Mouse (Mus musculus): ENCODE data around the gene Cobl. TPM values are rescaled to one million over a fixed set of nuclear protein-coding genes. Genes with fewer than 3 reads are reported as not detected.

Cobl gene
- not detected for polyA plus RNA-seq (2017; shearing (Covaris generic))

DNA sequence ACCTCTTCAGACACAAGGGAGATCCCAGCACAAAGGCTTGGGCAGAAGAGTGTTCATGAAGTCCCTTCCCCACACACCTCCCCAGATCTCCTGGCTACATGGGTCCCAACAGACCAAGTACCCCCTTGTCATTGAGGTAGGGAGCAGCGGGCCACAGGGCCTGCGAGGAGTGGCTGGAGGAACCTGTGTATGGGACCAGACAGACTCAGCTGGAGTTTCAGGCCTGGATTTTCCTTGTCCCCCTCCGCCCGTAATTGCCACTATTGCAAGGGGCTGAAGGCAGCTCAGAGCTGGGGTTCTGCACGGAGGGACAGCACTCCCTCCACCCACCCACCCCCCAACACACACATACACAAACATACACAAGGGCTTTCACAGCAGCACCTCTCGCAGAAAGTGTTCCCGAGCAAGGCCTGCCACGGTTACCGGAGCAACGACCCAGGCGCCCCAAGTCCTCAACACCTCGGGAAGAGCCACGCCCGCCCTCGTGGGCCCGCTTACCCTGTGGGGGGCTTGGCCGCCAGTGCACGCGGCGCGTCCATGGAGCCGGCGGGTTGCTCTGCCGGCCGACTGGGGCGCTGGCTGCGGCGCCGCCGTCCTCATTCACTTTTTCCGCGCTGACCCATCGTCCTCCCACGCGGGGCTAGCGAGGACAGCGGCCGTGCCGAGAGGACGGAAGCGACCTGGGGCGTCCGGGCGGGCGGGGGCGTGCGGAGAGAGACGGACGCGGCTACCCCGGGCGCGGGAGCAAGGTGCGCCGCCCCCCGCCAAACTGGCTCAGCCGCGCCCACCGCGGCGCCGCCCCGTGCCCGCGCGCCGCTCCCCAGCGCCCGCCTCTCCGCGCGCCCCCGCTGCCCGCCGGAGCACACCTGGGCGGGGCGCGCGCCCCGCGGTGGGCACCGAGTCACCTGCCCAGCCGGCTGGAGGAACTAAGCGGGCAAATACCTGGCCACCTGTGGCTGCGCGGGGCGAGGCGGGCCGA lies at the start of gene Cobl:
Gene Cobl (minus strand): TSS at position 780 of the 982 bp plus-strand sequence.
- no peak for ATAC-seq

GRCm38 (mm10) chr11:12513796-12514195 lies 49.0 kb upstream of the Cobl start:
- no peak for ATAC-seq

DNA sequence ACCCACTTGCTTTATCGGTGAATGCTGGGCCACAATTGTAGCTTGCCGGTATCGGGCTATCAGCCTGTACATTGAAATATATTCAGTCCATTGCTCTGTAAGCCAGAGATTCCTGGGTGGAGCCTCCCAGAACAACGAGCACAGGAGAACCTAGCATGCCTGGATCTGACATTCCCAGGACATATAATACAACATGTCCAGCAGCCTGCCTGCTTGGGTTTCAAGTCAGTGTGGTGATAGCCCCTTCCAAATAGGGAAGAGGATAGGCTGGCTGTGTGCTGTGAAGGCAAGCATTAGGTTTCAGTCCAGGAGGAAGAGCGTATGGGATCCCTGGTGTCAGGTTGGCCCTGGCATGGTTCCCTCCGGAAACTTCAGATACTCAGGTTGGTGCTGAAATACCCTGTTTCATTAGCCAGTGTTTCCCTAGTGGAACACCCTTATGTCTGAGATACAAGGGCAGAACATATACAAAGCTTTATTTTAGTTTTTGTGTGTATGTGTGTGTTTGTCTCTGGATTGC lies 41.7 kb upstream of the Cobl start:
- ATAC-seq, result no peak

DNA sequence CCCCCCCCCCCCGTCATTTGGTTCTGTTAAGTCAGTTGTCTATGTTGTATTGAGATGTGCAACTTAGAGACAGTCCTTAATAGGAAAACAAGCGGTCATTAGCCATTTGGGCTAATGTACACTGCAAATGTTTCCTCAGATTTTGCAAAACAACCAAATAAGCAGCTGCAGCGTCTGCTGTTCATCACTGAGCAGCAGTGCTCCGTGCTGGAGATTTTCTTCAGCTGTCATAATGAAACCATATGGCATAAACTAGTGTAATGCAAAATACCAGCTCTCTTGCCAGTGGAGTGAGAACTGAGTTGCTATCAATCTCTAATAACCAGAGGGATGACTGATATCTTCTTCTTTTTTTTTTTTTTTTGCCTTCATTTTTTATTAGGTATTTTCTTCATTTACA lies 39.0 kb upstream of the Cobl start:
- ATAC-seq, result no peak

GRCm38 (mm10) chr11:12501721-12502120 lies 37.0 kb upstream of the Cobl start:
- ATAC-seq, result no peak

DNA sequence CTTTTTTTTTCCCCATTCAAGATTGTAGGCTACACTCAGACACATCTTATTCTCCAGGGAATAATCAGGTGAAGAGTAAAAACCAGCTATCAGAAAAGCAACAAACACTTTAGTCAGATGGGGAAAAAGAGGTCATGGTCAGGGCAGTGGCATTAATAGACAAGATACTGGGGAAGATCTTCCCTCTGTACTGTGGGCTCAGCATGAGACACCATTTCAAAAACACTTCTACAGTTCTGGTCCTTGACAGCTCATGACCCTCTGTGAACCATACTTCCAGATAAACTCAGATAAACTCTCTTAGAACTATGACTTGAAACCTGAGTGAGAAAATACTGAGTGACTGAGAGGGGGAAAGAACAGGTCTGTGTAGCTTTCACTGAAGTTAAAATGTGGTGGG lies 29.0 kb upstream of the Cobl start:
- no peak for ATAC-seq

DNA sequence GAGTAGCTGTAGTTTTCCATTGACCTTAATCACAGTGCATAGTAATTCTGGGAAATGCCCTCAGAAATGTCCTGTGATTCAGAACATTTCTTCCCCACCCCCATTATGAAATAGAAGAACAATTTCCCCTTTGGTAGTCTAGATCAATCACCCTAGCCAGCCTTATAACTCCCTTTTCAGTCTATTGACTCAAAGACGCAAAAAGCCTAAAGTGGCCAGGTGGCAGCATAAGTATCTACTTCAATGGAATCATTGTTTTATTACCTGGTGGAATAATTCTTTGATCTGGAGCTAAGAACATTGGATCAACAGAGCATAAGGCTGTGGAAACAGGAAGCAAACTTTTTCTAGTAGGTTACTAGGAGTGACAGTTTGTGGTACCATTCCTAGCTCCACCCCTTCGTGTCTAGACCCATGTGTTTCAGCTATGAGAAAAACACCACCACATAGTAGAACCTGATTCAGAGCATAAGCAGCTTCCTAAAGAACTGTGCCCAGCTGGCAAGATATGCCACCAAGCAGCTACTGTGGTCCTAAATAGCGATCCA lies 15.2 kb upstream of the Cobl start:
- no peak for ATAC-seq

DNA sequence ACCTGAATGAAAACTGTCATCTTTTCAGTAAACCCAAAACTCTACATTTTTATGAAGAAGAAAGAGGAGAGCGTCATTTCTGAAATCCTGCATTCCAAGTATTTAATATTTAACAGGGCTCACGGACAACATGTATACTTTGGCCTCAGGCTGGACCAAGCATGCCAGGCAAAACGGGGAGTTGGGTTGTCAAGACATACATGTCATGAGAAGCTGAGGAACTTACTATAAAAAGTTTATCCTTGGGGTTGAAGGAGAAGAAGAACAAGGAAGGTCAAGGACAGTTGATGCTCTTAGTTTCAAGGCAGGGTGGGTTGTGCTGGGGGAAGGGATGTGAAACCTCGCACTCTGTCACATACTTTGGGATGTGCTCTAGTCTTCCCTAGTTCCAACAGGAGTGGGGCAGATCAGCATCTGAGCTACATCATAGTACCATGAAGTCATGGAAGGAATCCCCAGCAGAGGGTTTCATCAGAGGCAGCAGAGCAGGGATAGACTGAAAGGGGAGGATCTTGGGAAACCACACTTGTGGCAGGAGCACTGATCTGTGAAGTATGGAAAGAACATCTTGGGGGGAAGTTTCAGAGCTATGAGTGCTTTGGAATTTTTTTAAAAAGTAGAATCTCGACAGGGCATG lies 9.7 kb upstream of the Cobl start:
- no peak for ATAC-seq

DNA sequence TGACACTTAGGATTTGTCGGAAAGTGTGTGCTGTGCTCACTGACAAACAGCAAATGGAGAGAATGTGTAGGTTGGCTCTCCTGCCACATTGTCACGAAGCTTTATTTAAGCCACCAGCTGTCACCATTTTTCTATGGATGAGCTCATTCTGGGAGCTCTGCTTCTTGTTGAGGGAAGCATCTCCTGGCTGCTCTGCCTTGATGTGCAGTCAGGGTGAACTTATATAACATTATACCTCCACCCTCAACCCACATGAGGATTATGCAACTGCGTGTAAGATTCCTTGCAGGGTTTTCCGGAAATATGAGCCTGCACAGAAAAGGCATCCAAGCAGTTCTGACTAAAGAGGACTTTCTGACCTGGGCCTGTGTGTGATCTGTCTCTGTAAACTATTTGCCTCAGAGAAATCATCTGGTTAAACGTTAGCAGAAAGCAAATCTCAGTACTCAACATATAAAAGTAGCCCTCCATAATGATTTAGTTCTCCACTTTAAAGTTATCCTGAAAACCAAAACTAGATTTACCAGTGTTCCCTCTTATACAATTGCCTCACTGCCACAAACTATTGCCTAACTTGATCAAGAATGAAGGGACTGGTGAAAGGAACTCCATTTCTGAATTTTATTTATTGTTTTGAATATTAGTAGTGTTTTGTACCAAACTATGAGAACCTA lies 9.0 kb upstream of the Cobl start:
- no peak for ATAC-seq

GRCm38 (mm10) chr11:12469638-12470037 lies 4.9 kb upstream of the Cobl start:
- ATAC-seq, result no peak

DNA sequence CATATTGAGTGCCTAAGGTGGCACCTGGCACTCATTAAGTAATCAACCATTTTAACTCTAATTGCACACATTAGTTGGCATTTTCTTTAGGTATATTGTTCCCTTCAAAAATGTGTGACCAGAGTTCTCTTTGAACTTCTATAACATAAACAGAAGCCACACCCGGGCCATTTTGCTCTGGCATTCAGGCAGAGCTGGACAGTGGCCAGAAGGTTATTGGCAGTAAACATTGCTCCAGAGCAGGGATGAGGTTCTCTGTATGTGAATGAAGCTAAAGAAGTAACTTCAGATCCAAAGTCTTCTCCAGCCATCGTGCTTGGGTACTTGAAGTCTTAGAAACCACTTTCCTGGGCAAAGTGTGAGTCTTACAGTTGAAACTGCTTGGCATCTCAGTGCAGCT lies 3.9 kb upstream of the Cobl start:
- no peak for ATAC-seq

DNA sequence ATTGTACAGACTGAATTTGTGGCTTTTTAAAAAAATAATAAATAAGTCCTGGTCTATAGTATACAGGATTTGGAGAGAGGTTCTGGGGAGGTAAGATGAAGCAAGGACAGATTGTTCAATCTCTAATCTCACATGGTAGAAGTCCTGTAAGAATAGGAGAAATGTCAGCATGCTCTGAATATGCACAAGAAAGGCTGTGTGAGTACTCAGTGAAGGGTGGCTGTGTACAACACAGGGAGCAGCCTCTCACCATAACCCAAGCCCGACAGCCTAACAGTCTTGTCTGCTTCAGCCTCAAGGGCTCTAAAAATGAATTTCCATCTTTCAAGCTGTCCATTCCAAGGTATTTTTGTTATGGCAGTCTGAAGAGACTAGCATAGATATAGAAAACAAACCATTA lies 3.1 kb upstream of the Cobl start:
- ATAC-seq, result no peak

DNA sequence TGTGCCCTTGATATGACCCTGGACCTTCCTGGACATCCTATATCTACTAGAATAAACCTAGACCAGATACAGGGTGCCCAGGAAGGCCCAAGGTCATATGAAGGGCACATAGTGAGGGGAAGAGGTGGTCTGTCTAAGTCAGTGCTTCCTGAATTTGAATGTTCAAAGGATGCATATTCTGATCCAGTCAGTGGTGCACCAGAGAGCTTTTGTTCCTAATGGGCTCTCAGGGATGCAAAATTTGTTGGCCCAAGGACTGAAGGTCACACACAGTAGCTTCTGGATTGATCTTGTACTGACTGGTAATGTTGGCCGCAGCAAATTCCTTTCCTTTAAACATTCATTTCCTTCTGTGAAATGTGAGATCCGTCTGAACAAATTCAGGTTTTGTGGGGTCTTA lies 2.5 kb upstream of the Cobl start:
- no peak for ATAC-seq

DNA sequence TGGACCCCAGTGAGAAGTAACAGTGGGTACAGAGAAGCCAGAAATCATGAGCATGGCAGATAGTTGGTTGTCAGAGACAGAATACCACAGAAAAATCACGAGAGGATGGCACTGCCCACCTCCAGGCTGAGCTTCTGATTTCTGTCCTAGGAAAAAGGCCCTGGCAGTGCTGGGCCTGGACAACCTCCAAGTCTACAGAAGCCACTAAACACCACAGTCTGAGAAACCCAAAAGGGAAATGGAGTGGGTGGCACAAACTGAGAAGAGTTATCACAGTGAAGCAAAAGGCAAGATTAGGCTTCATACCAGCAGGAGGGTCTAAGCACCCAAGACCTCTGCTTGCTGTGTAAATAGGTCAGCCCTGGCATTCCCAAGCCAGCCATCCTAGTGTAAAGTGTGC lies 1.8 kb upstream of the Cobl start:
- no peak for ATAC-seq

DNA sequence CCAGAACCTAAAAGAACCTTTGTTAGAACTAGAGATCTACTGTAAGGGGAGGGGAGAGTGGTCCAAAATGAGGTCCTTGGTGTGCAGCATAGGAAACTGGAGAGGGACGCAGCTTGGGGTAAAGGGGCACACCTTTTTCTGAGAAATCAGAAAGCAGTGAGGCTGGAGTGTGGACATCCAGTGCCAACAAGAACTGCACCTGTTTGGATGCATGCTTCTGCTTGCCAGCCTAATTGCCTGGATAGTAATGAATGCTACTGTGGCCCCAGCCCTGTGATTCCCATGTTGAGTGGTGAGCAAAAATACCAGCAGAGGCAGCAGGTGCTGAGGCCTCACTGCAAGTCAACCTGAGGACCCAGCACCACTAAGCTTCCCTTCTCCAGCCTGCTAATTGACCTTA lies 469 bp upstream of the Cobl start:
- ATAC-seq, result no peak

GRCm38 (mm10) chr11:12463615-12464170 lies 1.1 kb downstream of the Cobl start:
- no peak for ATAC-seq

DNA sequence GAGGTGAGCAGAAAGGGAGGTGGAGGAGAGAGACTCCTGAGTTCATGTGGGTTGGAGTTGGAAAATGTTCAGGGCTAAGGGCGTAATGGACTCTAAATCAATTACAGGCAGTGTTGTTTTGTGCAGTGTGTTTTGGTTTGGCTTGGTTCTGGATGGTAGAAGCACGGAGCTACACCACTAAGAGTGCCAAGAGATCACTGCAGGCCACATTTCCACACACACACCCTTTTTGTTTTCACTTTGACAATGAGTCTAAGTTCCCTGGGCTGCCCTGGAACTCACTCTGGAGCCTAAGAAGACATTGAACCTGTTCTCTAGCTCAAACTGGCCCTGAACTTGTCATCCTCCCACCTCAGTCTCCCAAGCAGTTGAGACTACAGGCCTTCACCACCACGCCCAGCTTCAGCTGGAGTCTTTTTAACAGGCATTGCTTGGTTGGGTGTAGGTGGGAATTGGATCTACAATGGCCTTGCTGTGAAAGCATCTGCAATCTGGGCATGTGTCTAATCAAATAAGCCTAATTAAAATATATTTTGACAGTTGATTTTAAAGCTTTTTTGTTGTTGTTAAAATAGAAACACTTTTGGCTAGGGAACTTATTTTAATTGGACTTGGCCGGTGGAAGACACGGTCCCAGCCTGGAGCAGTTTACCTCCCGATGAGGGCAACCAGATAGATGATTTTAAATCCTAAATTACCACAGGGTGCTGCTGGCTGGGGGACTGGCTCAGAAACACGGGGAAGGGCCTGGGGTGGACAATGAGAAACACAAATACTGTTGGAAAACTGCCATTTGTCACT lies 4.8 kb downstream of the Cobl start:
- no peak for ATAC-seq

- no peak for ATAC-seq
Measured at GRCm38 (mm10) chr11:12458814-12459213, 5.9 kb downstream of the Cobl start.

DNA sequence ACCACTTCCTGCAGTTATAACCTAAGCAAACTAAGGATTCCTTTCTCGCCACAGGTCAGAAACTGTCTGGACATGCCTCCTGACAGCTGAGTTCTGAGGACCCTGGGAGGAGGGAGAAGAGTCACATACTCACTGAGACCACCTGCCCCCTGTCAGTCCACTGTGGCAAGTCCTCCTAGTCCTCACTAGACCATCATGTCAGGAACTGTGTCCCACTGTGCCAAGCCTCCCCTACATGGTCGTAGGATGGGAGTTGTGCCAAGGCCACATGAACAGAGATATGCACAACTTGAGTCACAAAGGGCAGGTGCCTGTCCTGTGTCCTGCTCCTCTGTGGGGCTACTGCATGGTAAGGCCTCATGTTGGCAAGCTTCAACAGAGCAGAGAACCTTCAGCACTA lies 6.4 kb downstream of the Cobl start:
- no peak for ATAC-seq

DNA sequence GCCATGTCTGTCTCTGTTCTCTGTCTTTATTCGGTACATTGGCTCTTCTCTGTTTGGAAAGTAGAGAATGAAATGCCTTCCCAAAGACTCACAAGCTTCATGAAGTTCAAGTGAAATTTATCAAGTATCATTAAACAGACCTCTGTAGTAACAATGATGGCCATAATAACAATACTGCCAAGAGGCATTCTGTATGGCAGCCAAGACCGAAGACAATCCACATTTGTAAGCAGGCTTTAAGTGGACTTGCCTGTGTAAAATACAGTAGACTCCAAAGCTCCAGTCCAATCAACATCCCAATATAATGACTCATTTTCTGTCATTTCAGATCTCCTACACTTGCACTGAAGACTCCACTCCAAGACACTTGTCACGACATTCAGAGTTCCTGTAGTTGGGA lies 16.7 kb downstream of the Cobl start:
- ATAC-seq, result no peak

- ATAC-seq, result no peak
Measured at GRCm38 (mm10) chr11:12445222-12445621, 19.5 kb downstream of the Cobl start.

- ATAC-seq, result no peak
Measured at GRCm38 (mm10) chr11:12444215-12444614, 20.5 kb downstream of the Cobl start.
